Mouse (Mus musculus) thymus, postnatal 4 days (tissue): ENCODE measurements around the gene Dpep1.

Source experiments
- DNase-seq: peaks from one replicate; pipeline ENCODE4 v3.0.0; 2021

Gene Dpep1

DNA sequence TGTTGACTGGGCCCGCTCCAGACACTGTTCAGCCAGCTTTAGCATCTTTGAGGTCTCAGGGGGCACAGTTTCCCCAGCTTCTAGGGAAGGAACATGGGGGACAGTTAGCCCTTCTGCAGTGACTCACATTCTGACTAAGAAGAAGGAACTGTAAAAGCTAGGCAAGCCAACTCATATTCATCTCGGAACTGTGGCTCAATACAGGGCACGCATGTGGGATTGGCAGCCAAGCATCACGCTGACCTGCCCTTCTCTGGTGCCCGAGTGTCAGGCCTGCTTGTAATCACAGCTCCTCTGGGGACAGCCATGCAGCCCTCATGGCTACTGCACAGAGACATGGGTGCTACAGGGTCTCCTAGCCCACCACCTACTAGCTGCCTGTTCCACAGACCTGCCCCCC, 64.9 kb downstream of the Dpep1 start:
- no peak for DNase-seq
